Mouse (Mus musculus): Measurements from ENCODE around the gene Tjp1. TPM values are rescaled to one million over a fixed set of nuclear protein-coding genes. Genes with fewer than 3 reads are reported as not detected.

Gene Tjp1
- total RNA-seq, 2 experiments from 2014 or later, result 26.1 to 32.7 TPM

GRCm38 (mm10) chr7:65388243-65389013 is 139.2 kb downstream of the Tjp1 start:
- DNase-seq, result no peak

GRCm38 (mm10) chr7:65387560-65388175 is 139.9 kb downstream of the Tjp1 start:
- DNase-seq, result no peak

GRCm38 (mm10) chr7:65384775-65385174 is 142.8 kb downstream of the Tjp1 start:
- DNase-seq, result no peak

DNA sequence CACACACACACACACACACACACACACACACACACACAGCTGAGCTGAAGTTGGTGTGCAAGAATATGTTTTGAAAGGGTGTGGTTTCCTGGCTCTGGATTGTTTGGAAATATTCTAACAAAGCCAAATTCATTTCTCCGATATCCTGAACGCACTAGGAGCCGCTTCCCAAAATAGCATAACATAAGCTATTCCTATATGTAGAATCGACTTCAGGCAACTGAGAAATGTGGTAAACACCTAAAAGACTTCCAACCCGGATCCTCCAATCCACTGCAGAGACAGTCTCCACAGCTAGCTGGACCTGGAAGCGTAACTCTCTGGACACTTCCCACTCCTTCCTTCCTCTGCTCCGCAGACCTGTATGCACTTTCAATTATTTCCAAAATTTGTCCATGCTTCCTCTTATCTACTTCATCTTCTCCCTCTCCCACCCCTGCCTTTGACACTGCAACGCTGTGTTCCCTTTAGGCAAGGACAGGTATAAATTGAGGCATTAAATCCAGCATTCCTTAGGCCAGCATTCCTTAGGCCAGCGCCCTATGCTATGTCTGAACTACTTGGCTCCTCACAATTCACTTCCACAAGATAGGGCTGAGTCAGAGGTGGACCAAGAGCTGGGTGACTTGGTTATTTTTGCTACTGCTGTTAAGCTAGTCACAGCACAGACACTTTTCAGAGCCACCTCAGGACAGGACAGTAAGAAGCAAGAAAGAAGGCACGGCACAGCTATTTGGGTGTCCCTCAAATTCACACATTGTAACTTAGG is 144.9 kb downstream of the Tjp1 start:
- no peak for DNase-seq

GRCm38 (mm10) chr7:65381896-65382295 is 145.7 kb downstream of the Tjp1 start:
- DNase-seq, result no peak

- no peak for DNase-seq
Measured at GRCm38 (mm10) chr7:65380716-65381115, 146.9 kb downstream of the Tjp1 start.

DNA sequence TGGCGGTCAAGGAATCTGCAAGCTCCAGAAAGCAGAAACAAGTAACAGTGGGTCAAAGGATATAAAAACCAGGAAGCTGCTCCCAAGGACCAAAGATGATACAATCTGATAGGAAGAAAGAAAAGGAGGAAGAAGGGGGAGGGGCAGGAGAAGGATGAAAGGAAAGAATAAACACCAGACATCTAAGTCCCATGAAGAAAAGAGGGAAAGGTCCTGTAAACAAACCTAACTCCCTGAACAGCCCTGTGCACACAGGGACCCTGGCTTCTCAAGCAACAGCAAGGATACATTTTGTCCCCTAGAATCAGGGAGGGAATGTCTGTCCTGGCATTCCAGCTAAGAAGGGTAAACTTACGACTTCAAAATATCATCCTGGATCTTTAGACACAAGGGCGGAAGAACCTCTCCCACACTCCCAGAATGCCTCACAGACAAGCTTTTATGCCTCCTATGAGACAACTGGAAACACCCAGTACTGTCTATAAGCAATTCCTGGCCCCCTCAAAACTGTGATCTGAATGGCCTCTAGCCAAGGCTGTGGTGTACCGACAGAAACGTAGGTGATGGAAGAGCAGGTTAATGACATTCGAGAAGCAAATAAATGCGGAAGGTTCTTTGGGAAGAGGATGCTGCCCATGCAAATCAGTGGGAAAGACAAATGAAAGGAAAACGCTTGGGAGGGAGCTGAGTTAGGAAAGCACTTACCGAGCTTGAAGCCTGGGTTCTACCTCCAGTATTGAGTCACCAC is 148.6 kb downstream of the Tjp1 start:
- DNase-seq, result no peak

DNA sequence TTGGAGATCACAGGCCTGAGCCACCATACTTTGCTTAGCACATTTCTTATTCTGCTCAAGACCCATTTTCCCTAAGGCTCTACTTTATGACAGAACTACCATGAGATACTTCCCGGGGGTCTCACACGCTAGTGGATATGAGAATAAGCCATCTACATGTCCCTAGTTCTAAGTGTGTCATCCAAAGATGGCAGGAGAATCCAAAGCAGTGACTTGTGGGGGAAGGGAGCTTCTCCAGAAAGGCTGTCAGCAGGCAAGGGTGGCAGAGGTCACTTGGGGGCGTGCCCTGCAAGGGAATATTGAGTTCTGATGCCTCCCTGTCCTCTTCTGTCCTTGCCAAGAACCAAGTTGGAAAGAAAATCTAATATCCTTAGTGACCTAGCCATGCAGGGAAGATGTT is 150.1 kb downstream of the Tjp1 start:
- DNase-seq, result no peak

DNA sequence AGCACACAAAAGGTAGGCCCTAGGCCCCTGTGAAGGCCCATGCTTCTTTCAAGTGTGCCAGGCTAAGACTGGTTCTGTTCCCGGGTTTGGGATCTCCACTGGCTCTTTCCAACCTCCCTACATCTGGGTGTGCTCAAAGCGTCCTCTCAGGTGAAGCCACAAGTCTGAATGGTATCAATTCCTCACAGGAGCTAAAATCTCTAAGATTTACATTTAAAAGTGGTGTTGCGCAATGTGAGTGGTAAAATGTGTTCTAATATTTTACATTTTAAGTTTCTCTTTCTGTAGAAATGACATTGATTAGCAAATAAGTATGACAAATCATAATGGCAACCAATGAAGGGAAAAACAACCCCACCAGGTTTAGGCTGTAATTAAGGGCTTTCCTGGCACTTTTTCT is 152.0 kb downstream of the Tjp1 start:
- DNase-seq, result no peak

GRCm38 (mm10) chr7:65375176-65375575 is 152.4 kb downstream of the Tjp1 start:
- no peak for DNase-seq

DNA sequence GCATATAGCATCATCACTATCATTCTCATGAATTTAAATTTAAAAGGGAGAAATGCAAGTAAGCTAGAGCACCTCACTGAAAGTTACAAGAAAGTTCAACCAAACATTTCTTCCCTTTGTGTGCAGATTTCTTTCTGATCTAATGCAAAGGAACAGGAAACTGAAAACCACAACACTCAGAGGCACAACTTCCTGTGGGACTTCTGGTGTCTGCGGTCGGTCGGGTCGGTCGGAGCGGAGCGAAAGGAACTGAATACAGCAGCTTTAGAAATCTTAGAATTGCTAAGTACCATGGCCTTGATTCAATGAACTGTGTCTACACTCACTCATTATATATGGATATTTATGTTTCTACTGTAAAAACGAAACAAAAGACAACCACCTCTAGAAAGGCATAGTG is 154.2 kb downstream of the Tjp1 start:
- DNase-seq, result no peak

GRCm38 (mm10) chr7:65371765-65372164 is 155.8 kb downstream of the Tjp1 start:
- no peak for DNase-seq

- DNase-seq, result peak; percentile 93
Measured at GRCm38 (mm10) chr7:65370787-65371616, 156.6 kb downstream of the Tjp1 start.

DNA sequence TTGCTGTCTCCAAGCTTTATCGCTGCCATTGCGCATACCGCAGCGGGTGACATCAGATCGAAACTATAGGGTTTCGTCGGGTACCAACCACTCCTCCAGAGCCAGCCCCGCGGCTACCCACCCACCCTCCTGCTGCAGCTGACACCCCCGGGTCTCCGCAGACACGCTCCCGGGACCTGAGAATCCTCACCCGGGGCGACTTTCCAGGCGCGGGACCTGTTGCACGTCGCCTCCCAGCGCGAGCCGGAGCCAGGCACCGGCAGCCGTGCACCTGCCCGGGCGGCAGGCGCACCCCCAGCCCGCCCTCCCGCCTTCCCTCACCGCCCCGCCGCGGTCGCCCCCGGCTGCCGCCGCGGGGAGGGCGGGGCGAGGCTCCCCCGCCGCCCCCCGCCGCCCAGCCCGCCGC is 157.2 kb downstream of the Tjp1 start:
- DNase-seq, result peak; percentile 32

DNA sequence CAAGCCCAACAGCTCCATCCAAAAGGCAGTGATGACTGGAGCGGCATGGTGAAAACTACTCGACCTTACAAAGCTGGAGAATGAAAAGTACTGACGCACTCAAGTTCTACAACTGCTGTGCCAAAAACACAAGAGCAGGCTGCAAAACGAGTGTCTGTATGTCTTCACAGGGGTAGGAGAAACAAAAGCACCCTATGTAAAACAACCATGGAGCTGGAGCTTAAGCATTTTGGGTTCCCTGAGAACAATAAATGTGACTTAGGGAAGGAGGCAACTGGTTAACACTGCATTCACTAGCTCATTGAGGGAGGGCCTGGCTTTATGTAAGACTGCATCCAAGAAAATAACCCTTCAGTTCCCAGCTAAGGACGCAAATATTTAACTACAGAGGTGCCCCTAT is 158.5 kb downstream of the Tjp1 start:
- no peak for DNase-seq

DNA sequence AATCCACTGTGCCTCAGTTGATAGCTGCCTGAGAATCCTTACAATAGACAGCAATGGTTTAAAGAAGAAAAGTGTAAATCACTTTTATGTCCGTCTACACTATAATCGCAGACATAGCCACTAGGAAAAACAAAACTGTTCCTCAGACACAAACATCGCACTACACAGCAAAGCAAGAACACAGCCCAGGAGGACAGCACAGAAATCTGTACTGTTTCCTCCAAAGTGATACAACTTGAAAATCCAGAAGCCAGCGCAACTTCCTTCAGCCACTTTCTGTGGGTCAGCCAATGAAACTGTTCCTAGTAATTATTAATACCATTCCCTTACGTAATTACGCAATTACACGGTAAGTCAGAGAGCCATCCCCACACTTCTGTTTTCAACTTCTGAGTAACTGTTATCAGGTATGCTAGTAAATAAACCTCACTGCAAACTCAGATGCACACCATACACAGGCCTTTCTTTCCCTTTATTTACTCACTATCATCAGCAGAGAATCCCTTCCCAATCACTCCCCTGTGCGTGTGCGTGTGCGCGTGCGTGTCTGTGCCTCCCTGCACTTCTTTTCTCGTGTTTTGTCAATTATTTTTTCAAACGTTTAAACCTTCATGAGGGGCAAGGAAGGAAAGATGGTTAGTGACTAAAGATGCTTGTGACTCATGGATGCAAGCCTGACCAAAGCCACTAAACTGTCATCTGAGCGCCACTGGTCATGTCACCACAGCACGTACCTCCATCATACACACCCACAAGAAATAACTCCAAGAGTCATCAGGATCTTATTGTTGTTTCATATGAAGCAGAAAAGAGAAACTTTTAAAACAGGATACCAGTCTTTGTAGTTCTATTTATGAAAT is 160.0 kb downstream of the Tjp1 start:
- no peak for DNase-seq

DNA sequence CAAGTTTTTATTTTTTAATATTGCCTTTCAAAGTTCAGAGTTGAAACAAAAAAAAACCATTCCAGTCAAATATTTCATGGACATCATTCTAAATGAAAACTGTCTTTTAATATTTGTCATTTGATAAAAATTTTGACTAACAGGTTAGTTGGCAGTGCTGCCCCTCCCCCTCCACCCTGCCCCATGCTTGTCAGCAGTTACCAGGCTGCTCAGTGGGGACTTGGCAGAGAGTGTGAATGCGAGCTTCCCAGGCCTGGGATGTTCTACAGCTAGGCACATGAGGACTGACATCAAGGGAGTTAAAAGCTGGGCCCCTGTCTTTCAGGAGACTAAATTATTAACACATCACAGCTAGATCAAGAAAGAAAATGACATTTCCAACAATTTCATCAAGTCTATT is 161.4 kb downstream of the Tjp1 start:
- no peak for DNase-seq

DNA sequence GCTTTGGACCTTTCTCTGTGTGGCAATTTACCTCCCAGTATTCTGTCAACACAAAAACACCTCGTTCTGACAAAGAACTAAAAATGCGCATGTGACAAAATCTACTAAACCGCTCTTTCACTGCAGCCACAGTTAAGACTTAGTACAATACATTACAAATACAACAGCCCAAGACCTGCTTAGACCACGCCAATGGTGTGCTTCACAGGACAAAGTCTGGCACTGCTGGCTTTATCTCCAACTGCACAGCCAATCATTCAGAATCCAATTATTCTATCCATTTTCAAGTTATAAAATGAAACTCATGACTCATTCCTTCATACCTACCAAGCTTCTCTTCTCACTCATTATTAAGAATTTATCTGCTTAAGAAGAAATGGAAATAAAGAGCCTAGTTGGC is 162.0 kb downstream of the Tjp1 start:
- no peak for DNase-seq

GRCm38 (mm10) chr7:65360278-65360677 is 167.3 kb downstream of the Tjp1 start:
- DNase-seq, result no peak

DNA sequence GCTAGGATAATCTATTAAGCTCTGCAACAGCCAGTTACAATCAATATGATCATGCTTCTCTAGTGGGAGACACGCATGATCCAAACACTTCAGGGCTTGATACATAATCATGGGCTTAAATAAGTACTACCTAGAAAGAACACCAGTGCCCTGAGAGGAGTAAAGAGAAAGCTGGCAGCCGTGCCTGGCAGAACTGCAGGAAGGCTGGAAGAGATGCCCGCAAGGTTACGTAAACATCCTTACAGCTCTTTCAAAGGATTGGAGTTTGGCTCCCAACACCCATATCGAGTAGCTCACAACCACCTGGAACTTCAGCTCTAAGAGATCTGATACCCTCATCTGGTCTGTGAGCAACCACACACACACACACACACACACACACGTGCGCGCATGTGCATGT is 167.8 kb downstream of the Tjp1 start:
- DNase-seq, result peak; percentile 65

DNA sequence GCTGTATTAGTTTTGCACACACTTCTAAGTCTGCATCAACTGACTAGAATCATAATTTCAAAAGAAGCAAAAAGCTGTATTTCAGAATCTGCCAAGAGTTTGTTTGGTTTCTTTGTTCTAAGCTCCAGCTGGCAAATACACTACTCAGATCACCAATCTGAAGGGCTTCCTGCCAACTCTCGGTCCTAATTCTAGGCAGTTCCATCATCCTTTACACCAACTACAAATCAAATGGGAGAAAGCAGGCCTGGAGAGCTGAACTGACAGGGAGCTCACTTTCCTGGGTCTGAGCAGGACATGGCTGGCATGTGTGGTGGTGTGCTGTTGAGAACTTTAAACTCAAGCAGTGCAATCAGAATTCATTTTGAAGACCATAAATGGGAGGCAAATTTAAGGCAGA is 170.0 kb downstream of the Tjp1 start:
- DNase-seq, result no peak

Data from gastrocnemius, postnatal 25 days (tissue).